Mouse (Mus musculus): Measurements from ENCODE around the gene Gm136. TPM values are rescaled to one million over a fixed set of nuclear protein-coding genes. Genes with fewer than 3 reads are reported as not detected.

Gene Gm136
- polyA plus RNA-seq, 1 experiment from 2014 or later = not detected

GRCm38 (mm10) chr4:34702231-34702630 is 53.8 kb downstream of the Gm136 start:
- H3K27ac ChIP-seq (ENCODE audit: low read depth, low read length) = no peak overlapping the region
- ATAC-seq = no peak
- no peak overlapping the region for H3K4me2 ChIP-seq (replicated peaks; ENCODE audit: low read depth)
- no peaks in the 10 kb centered on the region for H3K27me3 ChIP-seq (replicated peaks; ENCODE audit: control insufficient read depth, insufficient read depth, low read length)
- no peaks in the 10 kb centered on the region for H3K9me3 ChIP-seq (ENCODE audit: control insufficient read depth)
- no peak overlapping the region for H3K4me3 ChIP-seq (ENCODE audit: low read depth, low read length)
- no peaks in the 10 kb centered on the region for H3K4me1 ChIP-seq (replicated peaks; ENCODE audit: control insufficient read depth, insufficient read depth, low read length)
- H3K9ac ChIP-seq (ENCODE audit: low read depth, low read length) = no peak overlapping the region
- H3K36me3 ChIP-seq (ENCODE audit: control insufficient read depth, insufficient read depth) = no peaks in the 10 kb centered on the region
- TF ChIP-seq CTCF (IDR thresholded peaks at IDR 0.05; ENCODE audit: low read depth) = no peak
- WGBS = 96% methylated on average over 11 of the region's 11 CpGs

GRCm38 (mm10) chr4:34701528-34701927 is 54.5 kb downstream of the Gm136 start:
- Histone ChIP-seq H3K36me3 (ENCODE audit: control insufficient read depth, insufficient read depth) (no peaks in the 10 kb centered on the region), H3K9me3 (ENCODE audit: control insufficient read depth) (no peaks in the 10 kb centered on the region), H3K27ac (ENCODE audit: low read depth, low read length) (no peak overlapping the region), H3K4me3 (ENCODE audit: low read depth, low read length) (no peak overlapping the region), H3K4me1 (replicated peaks; ENCODE audit: control insufficient read depth, insufficient read depth, low read length) (no peaks in the 10 kb centered on the region), H3K4me2 (replicated peaks; ENCODE audit: low read depth) (no peak overlapping the region), H3K27me3 (replicated peaks; ENCODE audit: control insufficient read depth, insufficient read depth, low read length) (no peaks in the 10 kb centered on the region), H3K9ac (ENCODE audit: low read depth, low read length) (no peak overlapping the region)
- TF ChIP-seq CTCF (IDR thresholded peaks at IDR 0.05; ENCODE audit: low read depth) = peak; percentile 71
- WGBS = 63% methylated on average over 5 of the region's 5 CpGs
- no peak for ATAC-seq

Other genes starting within 250 kb of the Gm136 start
- gene Akirin2, start 205.3 kb downstream of the Gm136 start, polyA plus RNA-seq (2015; fragmentation: Nextera tagmentation; extraction: Ambion mirVana) = 32.2 and 36.6 TPM in 2 replicates
- gene Orc3, start 141.3 kb downstream of the Gm136 start, polyA plus RNA-seq (2015; fragmentation: Nextera tagmentation; extraction: Ambion mirVana) = 28.3 and 30.5 TPM in 2 replicates
- gene Rars2, start 141.3 kb downstream of the Gm136 start, polyA plus RNA-seq (2015; fragmentation: Nextera tagmentation; extraction: Ambion mirVana) = 27.4 and 31.1 TPM in 2 replicates
- 25.2 and 27.0 TPM in 2 replicates for gene Slc35a1, start 68.8 kb downstream of the Gm136 start, polyA plus RNA-seq (2015; fragmentation: Nextera tagmentation; extraction: Ambion mirVana)
- gene Cfap206, start 26.1 kb downstream of the Gm136 start, polyA plus RNA-seq (2015; fragmentation: Nextera tagmentation; extraction: Ambion mirVana) = 0.17 TPM in 1 of 2 replicates, not detected in the other
- 59.1 and 60.1 TPM in 2 replicates for gene Smim8, start 22.2 kb upstream of the Gm136 start, polyA plus RNA-seq (2015; fragmentation: Nextera tagmentation; extraction: Ambion mirVana)
- 8.0 and 8.7 TPM in 2 replicates for gene Zfp292, start 126.7 kb upstream of the Gm136 start, polyA plus RNA-seq (2015; fragmentation: Nextera tagmentation; extraction: Ambion mirVana)
- gene Cga, start 137.5 kb upstream of the Gm136 start, polyA plus RNA-seq (2015; fragmentation: Nextera tagmentation; extraction: Ambion mirVana) = not detected in 2 replicates

Data from intestine, postnatal 0 days (tissue).